ENCODE assay signal across 15 mouse cellular contexts in genomic region chr2:47879796-47880195, GRCm38 (mm10).
"Had no signal": no experiment of that assay in that cellular context is flagged by ENCODE, and none has a peak within 500 bp of the region (broad histone marks: within the 10 kb centered on the region; RNA-seq: fewer than 3 reads in every experiment).

No protein-coding gene starts in this region.

- H3K27ac ChIP-seq: neural tube, embryonic 15.5 days; stomach, embryonic 15.5 days; stomach, postnatal 0 days had no signal

- H3K9ac ChIP-seq: neural tube, embryonic 15.5 days; stomach, embryonic 15.5 days had no signal

- H3K4me3 ChIP-seq: neural tube, embryonic 15.5 days; stomach, embryonic 15.5 days had no signal

- DNase-seq: retina, postnatal 1 day; right cerebral cortex, adult 18-20 months; right cerebral cortex, postnatal 14 days; right cerebral cortex, postnatal 25 days; right cerebral cortex, postnatal 4 days; spleen, adult 18-20 months; thymus, adult 18-20 months; thymus, adult 2 months; thymus, postnatal 14 days; thymus, postnatal 25 days; thymus, postnatal 36 days; thymus, postnatal 4 days had no signal

- H3K4me1 ChIP-seq: neural tube, embryonic 15.5 days; stomach, embryonic 15.5 days had no signal

- H3K9me3 ChIP-seq: neural tube, embryonic 15.5 days; stomach, embryonic 15.5 days had no signal

- H3K4me2 ChIP-seq: neural tube, embryonic 15.5 days; stomach, embryonic 15.5 days had no signal

- H3K27me3 ChIP-seq: neural tube, embryonic 15.5 days; stomach, embryonic 15.5 days had no signal

- H3K36me3 ChIP-seq: neural tube, embryonic 15.5 days; stomach, embryonic 15.5 days had no signal
